Mouse (Mus musculus): ENCODE measurements around the gene Trio. TPM values are rescaled to one million over a fixed set of nuclear protein-coding genes. Genes with fewer than 3 reads are reported as not detected.

Gene Trio
- polyA plus RNA-seq, 1 experiment from 2014 or later, result 60.8 TPM

DNA sequence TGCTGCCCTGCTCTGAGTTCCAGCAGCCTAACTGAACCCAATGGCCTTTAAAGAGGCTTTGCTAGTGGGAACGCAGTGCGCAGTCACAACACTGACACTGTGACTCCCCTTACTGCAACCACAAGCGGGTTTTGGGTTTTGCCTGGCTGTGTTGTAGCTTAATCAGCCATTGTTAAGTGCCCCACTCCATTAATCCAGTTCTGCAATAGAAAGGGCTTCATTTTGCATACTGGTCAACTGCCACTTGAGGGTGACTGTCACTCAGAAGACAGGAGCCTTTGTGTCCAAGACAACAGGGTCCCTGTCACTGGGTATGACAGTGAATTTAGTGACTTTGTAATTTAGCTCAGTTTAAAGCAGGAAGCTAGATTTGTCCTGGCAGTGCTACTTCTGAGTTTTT is 23.1 kb downstream of the Trio start:
- no peaks in the 10 kb centered on the region for H3K9me3 ChIP-seq (ENCODE audit: control insufficient read depth, low read length)
- 62% methylated on average over 3 of the region's 3 CpGs for WGBS
- no peaks in the 10 kb centered on the region for H3K36me3 ChIP-seq (ENCODE audit: control insufficient read depth, insufficient read depth, low read length)
- no peak overlapping the region for H3K4me2 ChIP-seq (ENCODE audit: low read depth, low read length)
- no peak overlapping the region for H3K27ac ChIP-seq (replicated peaks; ENCODE audit: low read depth, low read length)
- H3K4me3 ChIP-seq (ENCODE audit: low read depth, low read length), result no peak overlapping the region
- no peak for ATAC-seq (ENCODE audit: low read depth)
- no peak overlapping the region for H3K9ac ChIP-seq (ENCODE audit: low read depth, low read length)
- no peaks in the 10 kb centered on the region for H3K27me3 ChIP-seq (replicated peaks; ENCODE audit: control insufficient read depth, insufficient read depth, low read length)
- peaks cover 42% of the 10 kb centered on the region for H3K4me1 ChIP-seq (ENCODE audit: control insufficient read depth, insufficient read depth, low read length)
- no peak for DNase-seq (ENCODE audit: low spot score)

- 48% methylated on average over 4 of the region's 4 CpGs for WGBS
- H3K4me1 ChIP-seq (ENCODE audit: control insufficient read depth, insufficient read depth, low read length), result peaks cover 36% of the 10 kb centered on the region
Measured at GRCm38 (mm10) chr15:28001299-28001698, 24.3 kb downstream of the Trio start.

GRCm38 (mm10) chr15:27998621-27999359 is 26.9 kb downstream of the Trio start:
- H3K4me2 ChIP-seq (ENCODE audit: low read depth, low read length), result no peak overlapping the region
- H3K4me1 ChIP-seq (ENCODE audit: control insufficient read depth, insufficient read depth, low read length), result peaks cover 42% of the 10 kb centered on the region
- no peaks in the 10 kb centered on the region; the same call in 1 of the 2 replicates for H3K36me3 ChIP-seq (ENCODE audit: control insufficient read depth, insufficient read depth, low read length)
- H3K9ac ChIP-seq (ENCODE audit: low read depth, low read length), result no peak overlapping the region
- H3K4me3 ChIP-seq (ENCODE audit: low read depth, low read length), result no peak overlapping the region
- no peak for ATAC-seq (ENCODE audit: low read depth)
- no peaks in the 10 kb centered on the region for H3K9me3 ChIP-seq (ENCODE audit: control insufficient read depth, low read length)
- DNase-seq (ENCODE audit: low spot score), result no peak
- 24% methylated on average over 8 of the region's 8 CpGs for WGBS
- H3K27me3 ChIP-seq (replicated peaks; ENCODE audit: control insufficient read depth, insufficient read depth, low read length), result no peaks in the 10 kb centered on the region
- H3K27ac ChIP-seq (replicated peaks; ENCODE audit: low read depth, low read length), result no peak overlapping the region

More at GRCm38 (mm10) chr15:28001299-28001698, 24.3 kb downstream of the Trio start:
- H3K27ac ChIP-seq (replicated peaks; ENCODE audit: low read depth, low read length), result no peak overlapping the region
- ATAC-seq (ENCODE audit: low read depth) (no peak), DNase-seq (ENCODE audit: low spot score) (no peak)
- no peak overlapping the region for H3K4me2 ChIP-seq (ENCODE audit: low read depth, low read length)
- no peak overlapping the region for H3K9ac ChIP-seq (ENCODE audit: low read depth, low read length)
- no peak overlapping the region for H3K4me3 ChIP-seq (ENCODE audit: low read depth, low read length)
- no peaks in the 10 kb centered on the region; the same call in 1 of the 2 replicates for H3K36me3 ChIP-seq (ENCODE audit: control insufficient read depth, insufficient read depth, low read length)
- no peaks in the 10 kb centered on the region for H3K27me3 ChIP-seq (replicated peaks; ENCODE audit: control insufficient read depth, insufficient read depth, low read length)
- H3K9me3 ChIP-seq (ENCODE audit: control insufficient read depth, low read length), result no peaks in the 10 kb centered on the region

DNA sequence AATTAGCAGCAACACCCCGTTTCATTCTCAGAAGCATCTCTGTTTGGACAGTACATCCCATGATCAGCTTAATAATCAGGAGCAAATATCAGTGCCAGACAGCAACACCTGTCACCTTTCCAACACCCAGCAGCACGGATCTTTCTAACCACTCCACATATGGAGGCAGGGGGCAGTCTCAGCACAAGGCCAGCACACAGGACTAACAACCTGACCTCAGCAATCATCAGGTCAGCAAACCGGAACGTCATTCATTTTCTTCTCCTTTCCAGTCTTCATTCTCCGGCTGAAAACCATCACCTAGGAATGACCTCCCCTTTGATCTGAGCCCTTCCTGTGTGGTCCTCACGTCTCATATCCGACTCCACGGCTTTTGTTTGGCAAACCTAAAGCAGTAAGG is 27.7 kb downstream of the Trio start:
- ATAC-seq (ENCODE audit: low read depth) (no peak), DNase-seq (ENCODE audit: low spot score) (no peak)
- H3K4me2 ChIP-seq (ENCODE audit: low read depth, low read length), result no peak overlapping the region
- H3K9me3 ChIP-seq (ENCODE audit: control insufficient read depth, low read length), result no peaks in the 10 kb centered on the region
- H3K4me3 ChIP-seq (ENCODE audit: low read depth, low read length), result no peak overlapping the region
- no peaks in the 10 kb centered on the region; the same call in 1 of the 2 replicates for H3K36me3 ChIP-seq (ENCODE audit: control insufficient read depth, insufficient read depth, low read length)
- 26% methylated on average over 8 of the region's 8 CpGs for WGBS
- H3K9ac ChIP-seq (ENCODE audit: low read depth, low read length), result no peak overlapping the region
- H3K27me3 ChIP-seq (replicated peaks; ENCODE audit: control insufficient read depth, insufficient read depth, low read length), result no peaks in the 10 kb centered on the region
- H3K4me1 ChIP-seq (ENCODE audit: control insufficient read depth, insufficient read depth, low read length), result peaks cover 47% of the 10 kb centered on the region
- H3K27ac ChIP-seq (replicated peaks; ENCODE audit: low read depth, low read length), result no peak overlapping the region

DNA sequence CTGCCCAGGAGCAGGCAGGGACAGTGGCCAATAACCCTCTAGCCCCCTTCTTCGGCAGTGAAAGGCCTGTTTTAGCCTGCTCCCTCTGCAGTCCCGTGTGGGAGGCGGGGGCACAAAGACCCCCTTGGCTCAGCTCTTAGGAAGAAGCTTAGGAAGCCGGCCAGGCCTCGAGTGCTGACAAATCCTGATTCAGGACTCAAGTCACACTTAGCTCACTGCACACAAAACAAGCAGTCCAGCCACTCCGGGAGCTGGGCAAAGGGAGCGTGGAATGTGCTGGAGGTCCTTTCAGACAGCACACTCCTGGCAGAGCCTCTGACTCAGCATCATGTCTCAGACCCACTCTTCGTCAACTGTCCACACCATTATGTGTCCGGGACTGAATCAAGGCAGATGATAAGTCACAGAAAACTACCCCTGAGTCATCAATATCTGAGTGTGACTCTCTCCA is 28.2 kb downstream of the Trio start:
- Histone ChIP-seq H3K9ac (ENCODE audit: low read depth, low read length) (no peak overlapping the region; the same call in 1 of the 2 replicates), H3K36me3 (ENCODE audit: control insufficient read depth, insufficient read depth, low read length) (no peaks in the 10 kb centered on the region; the same call in 1 of the 2 replicates), H3K27me3 (replicated peaks; ENCODE audit: control insufficient read depth, insufficient read depth, low read length) (no peaks in the 10 kb centered on the region), H3K4me1 (ENCODE audit: control insufficient read depth, insufficient read depth, low read length) (peaks cover 52% of the 10 kb centered on the region), H3K27ac (replicated peaks; ENCODE audit: low read depth, low read length) (no peak overlapping the region), H3K4me3 (ENCODE audit: low read depth, low read length) (no peak overlapping the region), H3K9me3 (ENCODE audit: control insufficient read depth, low read length) (no peaks in the 10 kb centered on the region), H3K4me2 (ENCODE audit: low read depth, low read length) (no peak overlapping the region)
- peak; percentile 20; the same call in 1 of the 2 replicates for ATAC-seq (ENCODE audit: low read depth)
- 33% methylated on average over 8 of the region's 9 CpGs for WGBS
- peak; percentile 51 for DNase-seq (ENCODE audit: low spot score)

DNA sequence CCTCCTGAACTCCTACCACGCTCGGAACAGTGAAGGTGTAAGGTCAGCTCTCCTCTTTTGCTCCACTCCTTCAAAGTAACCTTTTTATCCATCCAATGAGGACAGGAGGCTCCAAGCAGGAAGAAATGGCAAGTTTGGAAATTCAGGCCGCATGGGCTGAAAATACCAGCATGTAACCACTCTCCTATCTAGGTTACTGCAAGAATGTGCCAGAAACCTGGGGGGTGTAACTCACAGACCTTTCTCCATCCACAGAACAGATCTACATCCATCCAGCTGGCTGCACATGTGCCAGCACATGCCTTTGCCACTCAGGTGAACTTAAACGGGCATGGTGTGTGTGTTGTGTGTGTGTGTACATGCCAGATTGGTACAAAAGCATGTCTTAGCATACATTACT is 28.9 kb downstream of the Trio start:
- Histone ChIP-seq H3K9ac (ENCODE audit: low read depth, low read length) (no peak overlapping the region), H3K36me3 (ENCODE audit: control insufficient read depth, insufficient read depth, low read length) (no peaks in the 10 kb centered on the region; the same call in 1 of the 2 replicates), H3K27me3 (replicated peaks; ENCODE audit: control insufficient read depth, insufficient read depth, low read length) (no peaks in the 10 kb centered on the region), H3K4me3 (ENCODE audit: low read depth, low read length) (no peak overlapping the region), H3K4me1 (ENCODE audit: control insufficient read depth, insufficient read depth, low read length) (peaks cover 58% of the 10 kb centered on the region), H3K9me3 (ENCODE audit: control insufficient read depth, low read length) (no peaks in the 10 kb centered on the region), H3K27ac (replicated peaks; ENCODE audit: low read depth, low read length) (no peak overlapping the region), H3K4me2 (ENCODE audit: low read depth, low read length) (no peak overlapping the region)
- 85% methylated on average over 4 of the region's 4 CpGs for WGBS
- DNase-seq (ENCODE audit: low spot score) (no peak), ATAC-seq (ENCODE audit: low read depth) (no peak)

DNA sequence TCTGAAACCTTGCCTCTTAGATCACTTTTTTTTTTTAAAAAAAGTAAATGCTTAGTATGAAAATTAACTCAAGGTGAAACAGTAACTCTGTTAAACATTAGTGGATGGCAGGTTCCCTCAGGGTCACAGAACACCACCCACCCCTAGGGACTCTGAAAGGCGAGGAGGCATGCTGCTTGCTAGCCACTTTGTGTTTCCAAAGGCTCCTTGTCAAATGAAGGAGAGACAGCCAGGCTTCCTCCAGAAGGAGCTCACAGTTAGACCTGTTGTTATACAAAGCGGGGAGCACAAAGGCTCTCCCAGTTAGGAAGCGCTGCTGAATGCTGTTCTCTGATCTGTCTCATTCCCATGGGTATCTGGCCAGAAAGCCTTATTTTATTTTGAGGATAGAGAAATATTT is 30.2 kb downstream of the Trio start:
- Histone ChIP-seq H3K4me1 (ENCODE audit: control insufficient read depth, insufficient read depth, low read length) (peaks cover 55% of the 10 kb centered on the region), H3K27ac (replicated peaks; ENCODE audit: low read depth, low read length) (no peak overlapping the region), H3K27me3 (replicated peaks; ENCODE audit: control insufficient read depth, insufficient read depth, low read length) (no peaks in the 10 kb centered on the region), H3K36me3 (ENCODE audit: control insufficient read depth, insufficient read depth, low read length) (no peaks in the 10 kb centered on the region; the same call in 1 of the 2 replicates), H3K4me3 (ENCODE audit: low read depth, low read length) (no peak overlapping the region), H3K9ac (ENCODE audit: low read depth, low read length) (no peak overlapping the region), H3K4me2 (ENCODE audit: low read depth, low read length) (no peak overlapping the region), H3K9me3 (ENCODE audit: control insufficient read depth, low read length) (no peaks in the 10 kb centered on the region)
- DNase-seq (ENCODE audit: low spot score) (no peak), ATAC-seq (ENCODE audit: low read depth) (no peak)
- WGBS, result 40% methylated on average over 3 of the region's 3 CpGs

DNA sequence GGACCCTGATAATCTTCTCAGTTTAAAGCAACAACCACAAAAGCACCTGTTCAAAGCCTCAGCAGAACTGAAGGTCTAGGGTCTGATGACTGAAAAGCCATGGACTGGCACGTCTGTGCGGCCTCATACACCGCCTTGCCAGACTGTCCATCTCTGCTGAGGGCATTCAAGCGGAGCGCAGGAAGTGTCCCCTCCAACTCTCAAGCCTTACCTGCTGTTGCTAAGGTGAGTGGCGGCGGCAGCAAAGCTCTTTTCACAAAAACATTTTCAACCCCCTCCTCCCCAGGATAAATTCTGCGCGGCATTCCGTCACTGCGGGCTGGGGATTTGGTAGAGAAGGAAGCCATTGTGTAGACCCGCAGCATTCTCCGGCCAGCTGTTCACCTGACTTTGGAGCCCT is 30.8 kb downstream of the Trio start:
- Histone ChIP-seq H3K36me3 (ENCODE audit: control insufficient read depth, insufficient read depth, low read length) (no peaks in the 10 kb centered on the region; the same call in 1 of the 2 replicates), H3K4me3 (ENCODE audit: low read depth, low read length) (no peak overlapping the region), H3K9ac (ENCODE audit: low read depth, low read length) (no peak overlapping the region), H3K4me2 (ENCODE audit: low read depth, low read length) (no peak overlapping the region), H3K27ac (replicated peaks; ENCODE audit: low read depth, low read length) (no peak overlapping the region), H3K4me1 (ENCODE audit: control insufficient read depth, insufficient read depth, low read length) (peaks cover 56% of the 10 kb centered on the region), H3K27me3 (replicated peaks; ENCODE audit: control insufficient read depth, insufficient read depth, low read length) (no peaks in the 10 kb centered on the region), H3K9me3 (ENCODE audit: control insufficient read depth, low read length) (no peaks in the 10 kb centered on the region)
- ATAC-seq (ENCODE audit: low read depth) (no peak), DNase-seq (ENCODE audit: low spot score) (no peak)
- WGBS, result 52% methylated on average over 13 of the region's 13 CpGs

DNA sequence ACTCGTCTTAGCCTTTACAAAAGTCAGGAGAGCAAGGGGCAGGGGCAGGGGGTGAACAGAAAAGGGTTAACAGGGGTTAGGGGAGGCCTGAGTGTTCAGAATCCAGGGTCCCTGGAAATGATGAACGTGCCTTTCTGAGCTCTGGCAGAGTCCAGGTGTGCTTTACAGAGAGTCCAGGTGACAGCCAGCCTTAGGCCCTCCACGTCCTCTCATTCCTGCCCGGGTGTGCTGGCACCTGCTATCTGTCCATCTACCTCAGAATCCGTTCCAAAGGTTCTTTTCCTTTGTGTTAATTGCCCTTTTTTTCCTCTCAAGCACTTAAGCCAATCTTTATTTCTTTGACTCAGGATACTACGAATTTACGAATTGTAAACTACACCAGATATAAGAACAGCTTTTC is 32.1 kb downstream of the Trio start:
- WGBS, result 63% methylated on average over 7 of the region's 7 CpGs
- H3K27me3 ChIP-seq (replicated peaks; ENCODE audit: control insufficient read depth, insufficient read depth, low read length), result no peaks in the 10 kb centered on the region

More for the DNA sequence above, 32.1 kb downstream of the Trio start:
- DNase-seq (ENCODE audit: low spot score) (no peak), ATAC-seq (ENCODE audit: low read depth) (no peak)
- Histone ChIP-seq H3K4me1 (ENCODE audit: control insufficient read depth, insufficient read depth, low read length) (peaks cover 57% of the 10 kb centered on the region), H3K9ac (ENCODE audit: low read depth, low read length) (no peak overlapping the region), H3K27ac (replicated peaks; ENCODE audit: low read depth, low read length) (no peak overlapping the region), H3K4me3 (ENCODE audit: low read depth, low read length) (no peak overlapping the region), H3K4me2 (ENCODE audit: low read depth, low read length) (no peak overlapping the region), H3K36me3 (ENCODE audit: control insufficient read depth, insufficient read depth, low read length) (no peaks in the 10 kb centered on the region; the same call in 1 of the 2 replicates), H3K9me3 (ENCODE audit: control insufficient read depth, low read length) (no peaks in the 10 kb centered on the region)

Measured in embryonic facial prominence, embryonic 14.5 days (tissue).